Mouse (Mus musculus) lung, postnatal 0 days (tissue): Measurements from ENCODE around the gene Noc2l.

Source experiments
- CTCF ChIP-seq: IDR thresholded peaks from 2 replicates; pipeline ENCODE4 v1.5.1; 2016; ENCODE audit warnings: antibody characterized with exemption, mild to moderate bottlenecking
- EP300 ChIP-seq: IDR thresholded peaks from 2 replicates; pipeline ENCODE4 v1.6.1; 2016; ENCODE audit warnings: antibody characterized with exemption, mild to moderate bottlenecking, control low read depth

DNA sequence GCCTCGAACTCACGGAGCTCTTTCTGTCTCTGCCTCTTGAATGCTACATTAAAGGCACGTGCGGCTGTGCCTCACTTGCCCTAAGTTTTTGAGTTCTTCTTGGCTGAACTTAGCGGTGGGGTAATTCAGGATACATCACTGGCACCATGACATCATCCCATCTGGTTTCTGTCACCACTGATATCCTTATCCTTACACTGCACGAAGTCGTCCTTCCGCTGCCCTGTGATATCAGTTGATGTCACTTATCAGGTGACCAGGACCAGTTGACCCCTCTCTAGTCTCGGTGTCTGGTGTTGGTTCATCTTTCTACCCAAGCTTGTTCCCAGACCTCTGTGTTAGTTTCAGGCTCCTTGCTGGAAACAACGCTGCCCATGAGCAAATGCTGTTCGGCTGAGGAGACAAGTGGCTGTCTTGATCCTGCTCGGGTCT lies 33.3 kb upstream of the Noc2l start:
- TF ChIP-seq CTCF, result no peak
- TF ChIP-seq EP300, result no peak
